Mouse (Mus musculus) right cerebral cortex, postnatal 25 days (tissue): Measurements from ENCODE around the gene Dus2.
"Not testable (repeated sequence)": the region's sequence is repeated elsewhere in the genome, so short reads cannot be mapped to it uniquely, and the experiment has no call there.

Experiments
- DNase-seq: peaks from one replicate; pipeline ENCODE4 v3.0.0; 2022

Gene Dus2

GRCm38 (mm10) chr8:105990856-105991387 is at the start of gene Dus2:
TSS of gene Dus2 (plus strand) at chr8:105991337.
- peak; percentile 45 for DNase-seq

- no peak for DNase-seq
Observed at GRCm38 (mm10) chr8:105942026-105942425, 49.1 kb upstream of the Dus2 start.

GRCm38 (mm10) chr8:105942542-105942941 is 48.6 kb upstream of the Dus2 start:
- no peak for DNase-seq

GRCm38 (mm10) chr8:105943321-105943739 is 47.8 kb upstream of the Dus2 start, which contains the start of gene Lcat:
TSS of gene Lcat (minus strand) at chr8:105943382.
- DNase-seq = no peak

GRCm38 (mm10) chr8:105949350-105949749 is 41.8 kb upstream of the Dus2 start:
- no peak for DNase-seq

- no peak for DNase-seq
Observed at GRCm38 (mm10) chr8:105951057-105951659, 40.0 kb upstream of the Dus2 start.

- no peak for DNase-seq
Observed at GRCm38 (mm10) chr8:105956556-105956955, 34.6 kb upstream of the Dus2 start.

- DNase-seq = no peak
Observed at GRCm38 (mm10) chr8:105957813-105958212, 33.3 kb upstream of the Dus2 start.

GRCm38 (mm10) chr8:105959350-105959749 is 31.8 kb upstream of the Dus2 start:
- DNase-seq = no peak

GRCm38 (mm10) chr8:105961101-105961500 is 30.0 kb upstream of the Dus2 start:
- no peak for DNase-seq

GRCm38 (mm10) chr8:105961536-105961935 is 29.6 kb upstream of the Dus2 start:
- DNase-seq = no peak

- no peak for DNase-seq
Observed at GRCm38 (mm10) chr8:105964506-105965265, 26.5 kb upstream of the Dus2 start.

- DNase-seq = no peak
Observed at GRCm38 (mm10) chr8:105965266-105965904, 25.8 kb upstream of the Dus2 start.

- DNase-seq = peak; percentile 40
Observed at GRCm38 (mm10) chr8:105965905-105966341, 25.2 kb upstream of the Dus2 start, which contains the start of gene Slc12a4. TSS of gene Slc12a4 (minus strand) at chr8:105966097.

- DNase-seq = no peak
Observed at GRCm38 (mm10) chr8:105966692-105967311, 24.3 kb upstream of the Dus2 start.

- no peak for DNase-seq
Observed at GRCm38 (mm10) chr8:105969367-105969766, 21.8 kb upstream of the Dus2 start.

GRCm38 (mm10) chr8:105971019-105971720 is 20.0 kb upstream of the Dus2 start:
- DNase-seq = no peak

- DNase-seq = no peak
Observed at GRCm38 (mm10) chr8:105975363-105975762, 15.8 kb upstream of the Dus2 start.

- no peak for DNase-seq
Observed at GRCm38 (mm10) chr8:105979325-105979724, 11.8 kb upstream of the Dus2 start, which contains the start of gene Dpep3. TSS of gene Dpep3 (minus strand) at chr8:105979429.

- no peak for DNase-seq
Observed at GRCm38 (mm10) chr8:105981146-105981545, 10.0 kb upstream of the Dus2 start.

GRCm38 (mm10) chr8:105983406-105983805 is 7.7 kb upstream of the Dus2 start:
- DNase-seq = not testable (repeated sequence)

- no peak for DNase-seq
Observed at GRCm38 (mm10) chr8:105988546-105988945, 2.6 kb upstream of the Dus2 start.
